Mouse (Mus musculus): ENCODE data around the gene Gm340. TPM values are rescaled to one million over a fixed set of nuclear protein-coding genes. Genes with fewer than 3 reads are reported as not detected.

Gene Gm340
- polyA plus RNA-seq, 1 experiment from 2014 or later = 1.2 TPM

DNA sequence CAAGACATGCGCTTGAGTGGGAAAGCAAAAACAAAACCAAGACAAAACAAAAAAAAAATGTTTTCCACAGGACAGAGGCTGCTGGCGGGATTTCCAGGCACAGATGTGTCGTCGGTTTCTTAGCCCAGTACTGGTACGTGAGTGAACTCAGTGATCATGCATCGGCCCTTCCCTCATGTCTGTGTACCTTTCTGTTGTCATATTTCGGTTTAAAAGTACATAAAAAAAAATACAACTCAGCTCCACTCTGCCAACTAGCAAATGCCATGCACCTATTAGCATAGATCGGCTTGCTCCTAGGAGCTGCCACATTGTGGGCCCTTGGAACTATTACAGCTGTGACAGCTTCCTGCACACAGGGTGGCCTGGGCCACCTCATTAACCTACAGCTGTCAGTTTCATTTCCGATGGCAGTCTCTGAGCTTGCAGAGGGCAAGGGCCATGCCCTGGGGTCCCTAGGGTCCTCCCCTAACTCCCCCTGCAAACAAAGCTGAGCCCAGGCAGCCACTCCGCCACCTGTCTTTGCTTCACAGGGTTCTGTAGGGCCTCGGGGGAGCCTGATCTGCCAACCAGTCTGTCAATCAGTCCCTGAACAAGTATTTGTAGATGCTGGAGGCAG lies 33.5 kb downstream of the Gm340 start:
- no peak for ATAC-seq (replicated peaks; ENCODE audit: insufficient number of reproducible peaks, insufficient read depth, low FRiP score, low read depth)
- 72% methylated on average over 11 of the region's 11 CpGs for WGBS
- H3K36me3 ChIP-seq = no peaks in the 10 kb centered on the region
- no peak overlapping the region for H3K4me2 ChIP-seq
- H3K27ac ChIP-seq = no peak overlapping the region
- no peak overlapping the region for H3K9ac ChIP-seq
- peaks cover 24% of the 10 kb centered on the region for H3K4me1 ChIP-seq (replicated peaks)
- peaks cover 3% of the 10 kb centered on the region; the same call in 1 of the 2 replicates for H3K27me3 ChIP-seq
- H3K9me3 ChIP-seq (replicated peaks) = no peaks in the 10 kb centered on the region
- no peak overlapping the region for H3K4me3 ChIP-seq

DNA sequence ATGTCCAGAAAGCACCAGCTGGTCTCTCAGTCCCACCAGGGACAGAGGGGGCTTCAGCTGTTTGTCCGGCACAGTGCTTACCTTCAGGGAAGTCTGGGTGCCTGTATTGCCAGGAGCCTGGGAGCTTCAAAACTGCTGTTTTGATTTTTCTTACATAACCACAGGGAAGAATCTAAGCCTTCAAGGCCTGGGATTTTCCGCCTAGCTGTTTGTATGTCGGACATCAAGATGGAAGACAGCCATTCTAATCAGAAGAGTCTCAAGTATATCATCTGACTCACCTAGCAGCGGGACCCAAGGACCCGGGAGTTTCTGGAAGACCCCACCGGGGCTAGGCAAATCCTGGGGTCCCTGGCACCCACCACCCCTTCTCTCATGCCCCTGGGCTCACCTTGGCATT lies 34.1 kb downstream of the Gm340 start:
- Histone ChIP-seq H3K4me2 (no peak overlapping the region), H3K36me3 (no peaks in the 10 kb centered on the region), H3K9ac (no peak overlapping the region), H3K4me3 (no peak overlapping the region), H3K27me3 (peaks cover 3% of the 10 kb centered on the region; the same call in 1 of the 2 replicates), H3K4me1 (replicated peaks) (peaks cover 25% of the 10 kb centered on the region), H3K27ac (no peak overlapping the region), H3K9me3 (replicated peaks) (no peaks in the 10 kb centered on the region)
- ATAC-seq (replicated peaks; ENCODE audit: insufficient number of reproducible peaks, insufficient read depth, low FRiP score, low read depth) = no peak
- WGBS = 79% methylated on average over 6 of the region's 6 CpGs

DNA sequence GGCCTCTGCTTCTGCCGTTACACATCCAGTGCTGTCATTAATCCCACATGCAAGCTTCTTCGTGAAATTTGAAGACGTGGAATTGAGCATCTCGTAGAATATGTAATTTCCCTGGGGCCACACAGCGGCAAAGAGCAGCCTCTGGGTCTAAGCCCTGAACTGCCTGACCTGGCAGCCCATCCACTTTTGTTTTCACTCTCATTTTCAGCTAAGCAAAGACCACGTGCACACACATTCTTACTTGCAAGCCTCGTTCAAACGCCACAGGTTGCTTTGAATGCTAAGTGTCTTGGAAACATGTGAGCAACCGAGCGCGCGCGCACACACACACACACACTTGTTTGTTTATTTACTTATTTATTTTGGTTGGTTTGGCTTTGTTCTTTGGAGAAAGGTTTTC lies 34.9 kb downstream of the Gm340 start:
- no peak for ATAC-seq (replicated peaks; ENCODE audit: insufficient number of reproducible peaks, insufficient read depth, low FRiP score, low read depth)
- peaks cover 25% of the 10 kb centered on the region for H3K4me1 ChIP-seq (replicated peaks)
- H3K9ac ChIP-seq = no peak overlapping the region
- H3K4me2 ChIP-seq = no peak overlapping the region
- no peak overlapping the region for H3K27ac ChIP-seq
- peaks cover 3% of the 10 kb centered on the region; the same call in 1 of the 2 replicates for H3K27me3 ChIP-seq
- no peaks in the 10 kb centered on the region for H3K9me3 ChIP-seq (replicated peaks)
- H3K36me3 ChIP-seq = no peaks in the 10 kb centered on the region
- 88% methylated on average over 13 of the region's 13 CpGs for WGBS
- H3K4me3 ChIP-seq = no peak overlapping the region

DNA sequence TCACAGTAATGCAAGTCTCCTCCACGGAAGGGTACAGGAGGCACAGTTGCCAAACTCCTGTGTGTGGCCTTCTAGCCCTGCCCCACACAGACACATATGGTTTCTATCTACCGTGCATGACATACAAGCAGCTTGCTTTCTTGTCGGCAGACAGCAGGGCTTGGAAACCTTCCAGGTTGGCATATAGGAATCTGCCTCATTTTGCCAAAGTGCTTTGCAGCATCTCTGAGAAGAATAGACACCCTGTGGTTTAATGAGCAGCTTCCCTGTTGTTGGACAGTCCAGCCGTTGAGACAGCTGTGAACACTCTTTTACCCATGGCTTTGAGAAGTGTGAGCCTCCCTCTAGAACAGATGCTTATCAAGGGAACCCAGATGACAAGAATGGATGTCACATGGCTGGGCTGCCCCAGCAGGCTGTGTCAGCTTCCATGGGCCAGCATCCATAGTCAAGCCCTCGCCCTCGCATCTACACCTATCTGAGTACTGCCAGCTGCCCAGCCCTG lies 36.0 kb downstream of the Gm340 start:
- Histone ChIP-seq H3K36me3 (no peaks in the 10 kb centered on the region), H3K9ac (no peak overlapping the region), H3K27ac (peak overlapping the region; percentile 64; the same call in 1 of the 2 replicates), H3K9me3 (replicated peaks) (no peaks in the 10 kb centered on the region), H3K4me3 (no peak overlapping the region), H3K4me1 (replicated peaks) (peaks cover 25% of the 10 kb centered on the region), H3K4me2 (no peak overlapping the region), H3K27me3 (peaks cover 3% of the 10 kb centered on the region; the same call in 1 of the 2 replicates)
- ATAC-seq (replicated peaks; ENCODE audit: insufficient number of reproducible peaks, insufficient read depth, low FRiP score, low read depth) = no peak
- WGBS = 45% methylated on average over 6 of the region's 6 CpGs

DNA sequence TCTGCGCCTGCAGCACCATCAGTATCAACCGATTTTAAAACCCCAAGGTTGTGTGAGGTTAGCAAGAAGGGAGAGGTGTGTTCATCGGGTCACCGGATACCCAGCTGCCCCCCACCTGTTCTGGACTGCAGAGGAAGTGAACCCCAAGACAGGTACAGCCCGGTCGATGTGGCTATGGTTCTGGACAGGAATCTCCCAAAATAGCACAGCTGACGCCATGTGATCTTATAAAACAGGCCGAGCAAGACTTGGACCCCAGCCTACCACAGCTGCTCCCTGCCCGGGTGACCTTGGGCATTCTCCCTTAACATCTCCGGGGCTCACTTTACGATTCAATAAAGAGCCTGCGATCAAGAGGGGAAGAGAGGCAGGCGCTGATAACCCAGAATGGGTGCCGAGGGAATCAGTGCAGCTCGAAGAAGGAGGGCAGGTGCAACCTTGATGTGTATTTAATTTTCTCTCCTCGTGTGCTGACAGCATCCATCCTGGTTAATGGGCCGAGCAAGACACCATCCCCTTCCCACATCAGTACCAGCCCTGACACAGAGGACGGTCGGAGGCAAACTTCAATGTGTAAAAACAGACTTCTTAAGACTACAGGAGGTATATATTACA lies 36.7 kb downstream of the Gm340 start:
- peak overlapping the region; percentile 11; the same call in 1 of the 2 replicates for H3K4me2 ChIP-seq
- H3K27me3 ChIP-seq = peaks cover 3% of the 10 kb centered on the region; the same call in 1 of the 2 replicates
- peak overlapping the region; percentile 64 for H3K27ac ChIP-seq
- H3K4me1 ChIP-seq (replicated peaks) = peaks cover 25% of the 10 kb centered on the region
- ATAC-seq (replicated peaks; ENCODE audit: insufficient number of reproducible peaks, insufficient read depth, low FRiP score, low read depth) = 0 out of 2 replicates have a peak, but pooled peaks have one; percentile 61
- no peak overlapping the region for H3K9ac ChIP-seq
- whole genome bisulfite sequencing = 55% methylated on average over 19 of the region's 19 CpGs
- H3K9me3 ChIP-seq (replicated peaks) = no peaks in the 10 kb centered on the region
- H3K4me3 ChIP-seq = no peak overlapping the region
- H3K36me3 ChIP-seq = no peaks in the 10 kb centered on the region

- peak; percentile 50 for ATAC-seq (replicated peaks; ENCODE audit: insufficient number of reproducible peaks, insufficient read depth, low FRiP score, low read depth)
These were observed 38.4 kb downstream of the Gm340 start for GRCm38 (mm10) chr19:41620366-41621092.

DNA sequence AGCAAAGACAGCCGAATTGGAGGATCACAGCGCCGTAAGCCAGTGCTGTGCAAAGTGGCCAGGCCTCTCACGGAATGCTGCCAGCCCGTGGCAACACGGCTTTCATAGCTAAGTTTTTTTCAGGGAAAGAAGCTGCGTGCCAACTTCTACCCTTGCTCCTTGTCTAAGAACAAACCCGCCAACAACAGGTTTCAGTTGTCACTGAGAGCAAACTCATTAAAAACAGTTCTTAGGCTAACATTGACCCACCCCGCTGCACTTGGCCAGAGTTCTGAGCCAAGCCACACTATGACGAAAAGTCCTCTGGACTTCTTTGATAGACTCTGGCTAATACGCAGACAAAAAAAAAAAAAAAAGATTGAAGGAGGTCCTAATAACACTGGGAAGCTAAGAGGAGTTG lies 46.8 kb downstream of the Gm340 start:
- 81% methylated on average over 11 of the region's 11 CpGs for WGBS
- ATAC-seq (replicated peaks; ENCODE audit: insufficient number of reproducible peaks, insufficient read depth, low FRiP score, low read depth) = no peak
- no peaks in the 10 kb centered on the region for H3K36me3 ChIP-seq
- peaks cover 3% of the 10 kb centered on the region; the same call in 1 of the 2 replicates for H3K27me3 ChIP-seq
- peaks cover 6% of the 10 kb centered on the region; the same call in 1 of the 2 replicates for H3K4me1 ChIP-seq (replicated peaks)
- H3K9ac ChIP-seq = no peak overlapping the region
- no peak overlapping the region for H3K4me2 ChIP-seq
- H3K9me3 ChIP-seq (replicated peaks) = no peaks in the 10 kb centered on the region
- no peak overlapping the region for H3K27ac ChIP-seq
- H3K4me3 ChIP-seq = no peak overlapping the region

More at GRCm38 (mm10) chr19:41620366-41621092, 38.4 kb downstream of the Gm340 start:
- H3K36me3 ChIP-seq = no peaks in the 10 kb centered on the region
- WGBS = 54% methylated on average over 14 of the region's 14 CpGs
- H3K27ac ChIP-seq = peak overlapping the region; percentile 73
- H3K9me3 ChIP-seq (replicated peaks) = no peaks in the 10 kb centered on the region
- no peak overlapping the region for H3K9ac ChIP-seq
- H3K4me2 ChIP-seq = 0 out of 2 replicates have a peak overlapping the region, but pooled peaks have one; percentile 2
- H3K27me3 ChIP-seq = no peaks in the 10 kb centered on the region
- peaks cover 25% of the 10 kb centered on the region for H3K4me1 ChIP-seq (replicated peaks)
- no peak overlapping the region for H3K4me3 ChIP-seq

GRCm38 (mm10) chr19:41629532-41629931 lies 47.4 kb downstream of the Gm340 start:
- H3K4me3 ChIP-seq = no peak overlapping the region
- no peaks in the 10 kb centered on the region for H3K9me3 ChIP-seq (replicated peaks)
- no peak overlapping the region for H3K9ac ChIP-seq
- 35% methylated on average over 5 of the region's 5 CpGs for WGBS
- no peak overlapping the region for H3K27ac ChIP-seq
- no peak; the same call in 1 of the 2 replicates for ATAC-seq (replicated peaks; ENCODE audit: insufficient number of reproducible peaks, insufficient read depth, low FRiP score, low read depth)
- H3K4me1 ChIP-seq (replicated peaks) = peaks cover 6% of the 10 kb centered on the region; the same call in 1 of the 2 replicates
- peaks cover 5% of the 10 kb centered on the region; the same call in 1 of the 2 replicates for H3K27me3 ChIP-seq
- H3K4me2 ChIP-seq = no peak overlapping the region
- no peaks in the 10 kb centered on the region for H3K36me3 ChIP-seq

- no peak for ATAC-seq (replicated peaks; ENCODE audit: insufficient number of reproducible peaks, insufficient read depth, low FRiP score, low read depth)
- 73% methylated on average over 10 of the region's 10 CpGs for WGBS
- Histone ChIP-seq H3K36me3 (no peaks in the 10 kb centered on the region), H3K27ac (no peak overlapping the region), H3K4me1 (replicated peaks) (peaks cover 6% of the 10 kb centered on the region; the same call in 1 of the 2 replicates), H3K9ac (no peak overlapping the region), H3K9me3 (replicated peaks) (no peaks in the 10 kb centered on the region), H3K4me3 (no peak overlapping the region), H3K27me3 (peaks cover 5% of the 10 kb centered on the region; the same call in 1 of the 2 replicates), H3K4me2 (no peak overlapping the region)
These were observed 51.9 kb downstream of the Gm340 start for GRCm38 (mm10) chr19:41634099-41634498.

GRCm38 (mm10) chr19:41634999-41635398 lies 52.8 kb downstream of the Gm340 start:
- no peak overlapping the region for H3K9ac ChIP-seq
- H3K4me1 ChIP-seq (replicated peaks) = peaks cover 1% of the 10 kb centered on the region; the same call in 1 of the 2 replicates
- no peak overlapping the region for H3K27ac ChIP-seq
- H3K27me3 ChIP-seq = peaks cover 5% of the 10 kb centered on the region; the same call in 1 of the 2 replicates
- H3K4me3 ChIP-seq = no peak overlapping the region
- ATAC-seq (replicated peaks; ENCODE audit: insufficient number of reproducible peaks, insufficient read depth, low FRiP score, low read depth) = no peak
- no peaks in the 10 kb centered on the region for H3K9me3 ChIP-seq (replicated peaks)
- 72% methylated on average over 6 of the region's 6 CpGs for WGBS
- no peaks in the 10 kb centered on the region for H3K36me3 ChIP-seq
- no peak overlapping the region for H3K4me2 ChIP-seq
